Mouse (Mus musculus) C2C12 (cell line): Measurements from ENCODE around the gene Pgm5.

ENCODE experiments used
- CEBPB ChIP-seq: IDR thresholded peaks from one replicate; pipeline ENCODE4 v1.6.1; 2011; ENCODE audit warnings: low read depth, mild to moderate bottlenecking, control low read depth, moderate library complexity
- CTCF ChIP-seq: IDR thresholded peaks from one replicate; pipeline ENCODE4 v1.5.1; 2011; ENCODE audit not compliant: control insufficient read depth, insufficient read depth, insufficient read length
- FOSL1 ChIP-seq: IDR thresholded peaks from one replicate; pipeline ENCODE4 v1.8.0; 2011; ENCODE audit warnings: mild to moderate bottlenecking, low read length; ENCODE audit not compliant: poor library complexity, insufficient read depth, severe bottlenecking
- MAX ChIP-seq: IDR thresholded peaks from one replicate; pipeline ENCODE4 v1.6.1; 2011; ENCODE audit warnings: mild to moderate bottlenecking, control low read depth
- MYOD1 ChIP-seq: IDR thresholded peaks from one replicate; pipeline ENCODE4 v1.6.1; 2011; ENCODE audit warnings: low read depth; ENCODE audit not compliant: control insufficient read depth, insufficient read length
- MYOG ChIP-seq: IDR thresholded peaks from one replicate; pipeline ENCODE4 v1.6.1; 2011; ENCODE audit not compliant: control insufficient read depth, insufficient read length; ENCODE audit errors: extremely low read depth
- USF1 ChIP-seq: IDR thresholded peaks from one replicate; pipeline ENCODE4 v1.6.1; 2011; ENCODE audit warnings: low read depth, mild to moderate bottlenecking, control low read depth, moderate library complexity

GRCm38 (mm10) chr19:24806013-24806412 lies 55.6 kb downstream of the Pgm5 start:
- TF ChIP-seq CTCF (no peak), MYOD1 (no peak), CEBPB (no peak), MAX (no peak), MYOG (no peak), USF1 (no peak), FOSL1 (no peak)
